Mouse (Mus musculus) midbrain, embryonic 12.5 days (tissue): ENCODE results near the gene Cpt1c. TPM values are rescaled to one million over a fixed set of nuclear protein-coding genes. Genes with fewer than 3 reads are reported as not detected.

Experiments
- ATAC-seq: fragments of 200-750 bp; cut with Nextera tagmentation; 2 replicates; pipeline ENCODE4 v1.8.0; 2017; ENCODE audit warnings: low read depth, moderate TSS enrichment, moderate library complexity; ENCODE audit not compliant: low FRiP score
- H3K27ac ChIP-seq: fragments of 300-500 bp; sonication (generic); replicated peaks from 2 replicates; pipeline ENCODE4 v1.5.1; 2016; ENCODE audit warnings: mild to moderate bottlenecking
- H3K27me3 ChIP-seq: fragments of 300-500 bp; sonication (generic); 2 replicates; pipeline ENCODE4 v1.6.1; 2016; ENCODE audit warnings: mild to moderate bottlenecking
- H3K36me3 ChIP-seq: fragments of 300-500 bp; sonication (generic); 2 replicates; pipeline ENCODE4 v1.6.1; 2016
- H3K4me1 ChIP-seq: fragments of 300-500 bp; sonication (generic); 2 replicates; pipeline ENCODE4 v1.6.1; 2016
- H3K4me2 ChIP-seq: fragments of 300-500 bp; sonication (generic); replicated peaks from 2 replicates; pipeline ENCODE4 v1.6.1; 2016; ENCODE audit warnings: mild to moderate bottlenecking, moderate library complexity
- H3K4me3 ChIP-seq: fragments of 300-500 bp; sonication (generic); 2 replicates; pipeline ENCODE4 v1.5.1; 2016; ENCODE audit warnings: mild to moderate bottlenecking
- H3K9ac ChIP-seq: fragments of 300-500 bp; sonication (generic); replicated peaks from 2 replicates; pipeline ENCODE4 v1.6.1; 2016; ENCODE audit warnings: mild to moderate bottlenecking, moderate library complexity
- H3K9me3 ChIP-seq: fragments of 300-500 bp; sonication (generic); 2 replicates; pipeline ENCODE4 v1.6.1; 2016; ENCODE audit warnings: mild to moderate bottlenecking
- WGBS: fragments of 180-500 bp; shearing (Covaris S2); methylation state at CpG from one replicate; pipeline ENCODE4 v1.1.7; 2016; 5-methylcytosine and 5-hydroxymethylcytosine counted together
- polyA plus RNA-seq: library from polyadenylated mRNA; unstranded; fragments of >200 nt; fragmentation: Nextera tagmentation; extraction: Ambion mirVana; gene quantifications from 2 replicates; pipeline ENCODE4 v1.2.1, GENCODE M21; 2016

Cpt1c gene
- polyA plus RNA-seq, 1 experiment from 2014 or later = 43.7 TPM

DNA sequence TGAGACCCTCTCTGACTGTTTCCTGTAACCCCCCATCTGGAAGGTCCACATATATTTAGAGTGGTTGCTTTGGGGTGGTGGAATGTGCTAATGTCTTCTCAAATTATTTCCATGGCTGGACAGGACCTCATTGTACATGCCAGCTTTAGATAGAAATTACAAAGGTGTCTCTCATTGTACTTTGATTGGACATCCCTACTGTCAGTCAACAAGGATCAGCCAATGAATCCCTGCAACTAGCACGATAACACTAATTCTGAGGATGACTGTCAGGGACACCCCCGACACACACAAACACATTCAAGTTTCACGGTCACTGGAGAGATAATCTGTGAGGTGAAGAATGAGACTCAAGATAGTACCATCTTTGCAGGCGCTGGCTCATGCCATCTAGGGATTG is 36.0 kb downstream of the Cpt1c start:
- no peaks in the 10 kb centered on the region for H3K4me1 ChIP-seq
- H3K9ac ChIP-seq = no peak overlapping the region
- no peaks in the 10 kb centered on the region for H3K36me3 ChIP-seq
- no peak overlapping the region for H3K27ac ChIP-seq
- WGBS = 93% methylated on average over 4 of the region's 4 CpGs
- 0 out of 2 replicates have a peak, but pooled peaks cover 5% of the 10 kb centered on the region for H3K9me3 ChIP-seq
- H3K4me2 ChIP-seq = no peak overlapping the region
- ATAC-seq = no peak
- H3K27me3 ChIP-seq = no peaks in the 10 kb centered on the region
- no peak overlapping the region for H3K4me3 ChIP-seq

DNA sequence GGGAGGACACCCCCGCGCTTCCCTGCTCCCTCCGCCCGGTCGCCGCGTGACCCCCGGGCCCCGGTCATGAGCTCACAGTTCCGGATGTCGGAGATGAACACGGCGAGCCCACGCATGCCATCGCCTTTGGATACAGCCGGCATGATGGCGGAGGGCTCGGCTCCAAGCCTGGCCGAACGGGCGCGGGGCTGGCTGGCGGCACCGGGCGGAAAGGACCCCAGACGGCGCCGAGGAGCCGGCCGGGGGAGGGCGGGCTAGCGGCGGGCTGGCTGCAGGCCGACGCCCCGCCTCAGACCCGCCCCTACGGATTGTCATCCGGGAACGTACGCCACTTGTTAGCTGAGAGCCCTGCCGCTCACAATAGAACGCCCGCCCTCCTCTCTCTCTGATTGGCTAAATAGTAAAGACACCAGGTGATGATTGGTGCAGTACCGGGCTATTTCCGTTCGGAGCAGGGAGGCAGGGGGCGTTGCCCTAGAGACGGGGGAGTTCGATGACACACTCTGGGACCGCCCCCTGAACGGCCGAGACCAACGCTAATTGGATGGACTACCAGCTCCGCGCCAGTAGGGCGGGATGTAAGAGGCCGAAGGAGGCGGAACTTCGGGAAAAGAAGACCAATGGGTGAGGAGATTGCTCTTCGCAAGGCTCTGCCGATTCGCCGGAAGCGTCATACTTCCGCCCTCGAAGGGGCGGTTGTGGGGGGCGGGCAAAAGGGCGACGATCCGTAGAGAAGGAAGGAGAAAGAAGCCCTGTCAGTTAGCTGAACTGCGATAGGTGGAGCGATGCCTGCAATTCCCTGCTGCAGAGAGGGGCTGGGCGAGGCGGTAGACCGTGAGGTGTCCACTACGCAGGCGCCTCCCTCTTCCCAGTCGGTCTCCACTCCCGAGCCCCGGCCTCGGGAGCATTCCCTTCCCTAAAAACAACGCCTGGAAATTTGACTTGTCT is 45.2 kb downstream of the Cpt1c start, which contains the start of gene Ap2a1:
Ap2a1 (minus strand) TSS at position 293 of the 948 bp plus-strand sequence.
- Histone ChIP-seq H3K36me3 (peaks cover 13% of the 10 kb centered on the region), H3K4me3 (peak within 1 kb of the TSS; percentile 91), H3K27ac (peak within 1 kb of the TSS; percentile 90), H3K27me3 (no peaks in the 10 kb centered on the region), H3K9ac (peak within 1 kb of the TSS; percentile 94), H3K9me3 (no peaks in the 10 kb centered on the region), H3K4me2 (peak within 1 kb of the TSS; percentile 86), H3K4me1 (peaks cover 21% of the 10 kb centered on the region)
- WGBS = under 1% methylated on average over 84 of the region's 84 CpGs
- ATAC-seq = peak; percentile 100

DNA sequence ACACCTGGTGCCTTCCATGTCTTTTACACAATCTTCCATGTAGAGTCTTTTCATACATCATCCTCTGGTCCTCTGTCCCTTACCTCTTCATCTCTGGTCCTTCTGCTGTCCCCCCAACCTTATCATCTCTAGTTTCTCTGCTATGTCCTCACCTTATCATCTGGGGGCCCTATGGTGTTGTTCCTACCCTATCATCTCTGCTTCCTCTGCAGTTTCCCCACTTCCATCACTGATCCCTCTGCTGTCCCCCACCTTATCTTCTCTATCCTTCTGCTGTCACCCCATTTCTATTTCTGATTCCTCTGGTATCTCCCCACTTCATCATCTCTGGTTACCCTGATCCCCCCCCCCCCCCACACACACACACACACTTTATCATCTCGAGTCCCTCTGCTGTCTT is 46.1 kb downstream of the Cpt1c start:
- Histone ChIP-seq H3K4me1 (peaks cover 21% of the 10 kb centered on the region), H3K9me3 (no peaks in the 10 kb centered on the region), H3K27me3 (no peaks in the 10 kb centered on the region), H3K36me3 (peaks cover 22% of the 10 kb centered on the region), H3K27ac (peak overlapping the region; percentile 76; the same call in 1 of the 2 replicates), H3K4me2 (peak overlapping the region; percentile 86), H3K9ac (peak overlapping the region; percentile 94), H3K4me3 (peak overlapping the region; percentile 91)
- ATAC-seq = no peak
- WGBS = 0% methylated on average over 1 of the region's 1 CpGs

DNA sequence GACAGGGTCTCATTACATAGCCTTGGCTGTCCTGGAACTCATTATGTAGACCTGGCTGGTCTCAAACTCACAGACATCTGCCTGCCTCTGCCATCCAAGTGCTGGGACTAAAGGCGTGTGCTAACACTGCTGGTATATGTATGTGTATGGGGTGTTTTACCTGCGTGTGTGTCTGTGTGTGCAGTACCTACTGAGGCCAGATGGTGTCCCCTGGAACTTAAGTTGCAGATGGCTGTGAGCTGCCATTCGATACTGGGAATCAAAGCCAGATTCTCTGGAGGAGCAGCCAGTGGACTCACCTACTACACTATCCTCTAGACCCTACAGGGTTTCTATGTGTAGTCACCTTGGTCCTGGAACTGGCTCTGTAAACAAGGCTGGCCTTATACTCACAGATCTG is 49.2 kb downstream of the Cpt1c start:
- Histone ChIP-seq H3K4me1 (peaks cover 20% of the 10 kb centered on the region), H3K27me3 (no peaks in the 10 kb centered on the region), H3K36me3 (peaks cover 39% of the 10 kb centered on the region), H3K9me3 (no peaks in the 10 kb centered on the region), H3K4me2 (no peak overlapping the region), H3K27ac (no peak overlapping the region), H3K4me3 (no peak overlapping the region), H3K9ac (no peak overlapping the region)
- ATAC-seq = no peak
- 74% methylated on average over 3 of the region's 3 CpGs for WGBS

DNA sequence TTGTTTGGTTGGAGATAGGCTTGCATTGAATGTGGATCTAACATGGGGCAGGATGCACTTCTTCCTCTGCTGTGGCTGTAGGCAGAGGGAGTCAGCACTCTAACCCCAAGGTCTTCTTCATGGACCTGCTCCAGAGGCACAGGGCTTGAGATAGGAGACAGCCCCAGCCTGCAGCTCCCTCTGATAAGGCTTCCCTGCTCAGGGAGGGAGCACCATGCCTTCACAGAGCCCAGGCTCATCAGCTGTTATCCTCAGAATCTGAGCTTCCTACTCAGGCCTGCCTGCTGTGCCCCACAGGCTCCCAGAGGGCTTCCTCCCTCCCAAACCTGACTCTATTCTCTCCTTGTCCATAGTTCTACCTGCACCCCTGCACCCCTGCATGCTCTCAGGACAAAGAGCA is 52.1 kb downstream of the Cpt1c start:
- H3K4me1 ChIP-seq = peaks cover 4% of the 10 kb centered on the region
- no peak for ATAC-seq
- no peak overlapping the region for H3K4me3 ChIP-seq
- H3K9ac ChIP-seq = no peak overlapping the region
- H3K27ac ChIP-seq = no peak overlapping the region
- H3K4me2 ChIP-seq = no peak overlapping the region
- peaks cover 45% of the 10 kb centered on the region for H3K36me3 ChIP-seq
- H3K9me3 ChIP-seq = no peaks in the 10 kb centered on the region
- no peaks in the 10 kb centered on the region for H3K27me3 ChIP-seq

DNA sequence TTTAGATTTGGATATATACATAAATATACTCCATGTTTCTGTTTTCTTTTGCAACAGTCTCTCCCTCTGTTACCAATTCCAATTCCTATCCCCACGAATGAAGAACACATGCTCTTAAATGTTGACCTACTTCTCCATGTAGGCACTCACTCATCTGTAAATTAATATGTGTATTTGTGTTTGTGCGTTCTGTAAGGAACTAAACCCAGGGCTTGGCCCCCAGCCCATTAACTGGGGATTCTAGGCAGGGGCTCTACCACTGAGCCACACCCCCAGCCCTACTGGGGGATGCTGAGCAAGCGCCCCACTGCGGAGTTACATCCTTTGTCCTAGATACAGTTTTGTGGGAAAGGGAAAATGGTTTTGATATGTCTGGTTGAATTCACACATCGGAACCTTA is 55.5 kb downstream of the Cpt1c start:
- Histone ChIP-seq H3K9ac (no peak overlapping the region), H3K27ac (no peak overlapping the region), H3K4me2 (no peak overlapping the region), H3K36me3 (peaks cover 55% of the 10 kb centered on the region), H3K27me3 (no peaks in the 10 kb centered on the region), H3K4me3 (no peak overlapping the region), H3K4me1 (no peaks in the 10 kb centered on the region; the same call in 1 of the 2 replicates), H3K9me3 (no peaks in the 10 kb centered on the region)
- WGBS = 91% methylated on average over 5 of the region's 5 CpGs
- no peak for ATAC-seq

DNA sequence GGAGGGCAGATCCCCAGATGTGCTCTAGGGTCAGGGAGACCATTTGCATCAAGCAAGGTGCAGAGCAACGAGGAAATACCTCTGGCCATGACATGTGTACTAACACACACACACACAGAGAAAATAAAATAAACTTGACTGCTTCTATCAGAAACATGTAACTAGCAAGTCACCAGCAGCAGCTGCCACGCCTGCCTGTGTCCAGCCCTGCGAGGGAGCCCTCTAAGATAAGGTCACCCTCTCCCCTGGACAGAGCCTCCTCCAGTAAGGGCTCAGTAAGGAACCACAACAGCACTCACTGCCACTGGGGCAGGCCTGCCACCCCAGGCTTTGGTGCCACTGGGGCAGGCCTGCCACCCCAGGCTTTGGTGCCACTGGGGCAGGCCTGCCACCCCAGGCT is 56.4 kb downstream of the Cpt1c start:
- ATAC-seq = no peak
- Histone ChIP-seq H3K36me3 (peaks cover 56% of the 10 kb centered on the region), H3K4me2 (no peak overlapping the region), H3K9me3 (no peaks in the 10 kb centered on the region), H3K27ac (no peak overlapping the region), H3K4me1 (no peaks in the 10 kb centered on the region; the same call in 1 of the 2 replicates), H3K9ac (no peak overlapping the region), H3K27me3 (no peaks in the 10 kb centered on the region), H3K4me3 (no peak overlapping the region)
- 94% methylated on average over 3 of the region's 3 CpGs for WGBS

DNA sequence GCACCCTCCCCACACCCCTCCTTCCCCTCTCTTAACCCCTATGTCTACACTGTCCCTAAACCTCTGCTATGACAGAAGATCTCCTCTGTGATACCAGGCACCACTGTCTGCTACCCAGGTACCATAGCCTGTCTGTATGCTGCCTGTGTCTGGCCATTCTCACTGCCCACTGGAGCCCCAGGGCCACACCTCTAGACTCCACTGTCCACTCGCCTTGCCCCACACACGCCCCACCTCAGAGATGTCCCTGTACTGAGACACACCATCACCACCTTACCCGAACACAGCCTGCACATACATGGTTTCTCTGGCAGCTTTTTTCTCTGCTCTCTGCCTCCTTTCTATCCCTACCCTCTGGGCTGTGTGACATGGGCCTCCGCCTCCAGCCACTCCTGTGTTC is 57.8 kb downstream of the Cpt1c start:
- no peaks in the 10 kb centered on the region; the same call in 1 of the 2 replicates for H3K4me1 ChIP-seq
- 91% methylated on average over 4 of the region's 4 CpGs for WGBS
- no peak overlapping the region for H3K4me2 ChIP-seq
- no peaks in the 10 kb centered on the region for H3K27me3 ChIP-seq
- no peak overlapping the region for H3K4me3 ChIP-seq
- H3K27ac ChIP-seq = no peak overlapping the region
- ATAC-seq = no peak
- H3K36me3 ChIP-seq = peaks cover 59% of the 10 kb centered on the region
- no peaks in the 10 kb centered on the region for H3K9me3 ChIP-seq
- no peak overlapping the region for H3K9ac ChIP-seq

DNA sequence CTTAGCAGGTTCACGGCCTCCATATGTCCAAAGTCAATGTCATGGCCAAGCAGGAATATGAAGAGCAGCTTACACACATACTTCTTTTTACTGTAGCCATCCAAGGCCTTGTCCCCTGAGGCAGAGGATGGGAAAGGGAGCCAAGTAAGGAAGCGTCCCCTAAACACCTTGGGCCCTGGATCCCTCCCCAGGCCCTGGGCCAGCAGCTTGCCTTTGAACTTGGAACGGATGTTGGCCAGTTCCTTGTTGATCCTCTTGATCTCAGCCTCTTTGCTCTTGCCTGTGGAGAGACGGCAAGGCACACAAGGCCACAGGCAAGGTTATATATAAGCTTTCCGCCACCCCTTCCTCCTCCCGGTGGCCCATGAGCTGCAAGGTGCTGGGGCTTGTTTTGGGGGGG is 58.5 kb downstream of the Cpt1c start:
- H3K36me3 ChIP-seq = peaks cover 62% of the 10 kb centered on the region
- H3K9ac ChIP-seq = no peak overlapping the region
- H3K27me3 ChIP-seq = no peaks in the 10 kb centered on the region
- no peaks in the 10 kb centered on the region; the same call in 1 of the 2 replicates for H3K4me1 ChIP-seq
- no peak for ATAC-seq
- no peak overlapping the region for H3K4me2 ChIP-seq
- H3K4me3 ChIP-seq = no peak overlapping the region
- H3K9me3 ChIP-seq = no peaks in the 10 kb centered on the region
- no peak overlapping the region for H3K27ac ChIP-seq
- 86% methylated on average over 6 of the region's 6 CpGs for WGBS

DNA sequence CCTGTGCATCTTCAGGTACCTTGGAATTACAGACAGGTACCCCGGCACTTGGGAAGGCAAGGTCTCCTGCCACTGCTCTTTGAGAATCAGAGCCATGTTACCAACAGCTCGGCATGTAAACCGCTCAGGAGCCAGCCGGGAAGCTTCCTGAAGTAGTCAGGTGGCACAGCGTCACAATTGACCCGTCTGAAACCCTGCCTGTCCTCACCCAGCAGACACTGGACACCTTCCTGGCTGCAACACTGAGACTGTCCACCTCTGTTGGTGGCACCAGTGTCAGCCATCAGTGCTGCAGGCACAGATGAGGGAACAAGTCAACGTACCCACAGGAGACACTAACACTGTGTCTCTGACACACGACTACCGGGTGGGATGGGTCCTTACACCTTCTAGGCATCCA is 59.3 kb downstream of the Cpt1c start:
- Histone ChIP-seq H3K9ac (no peak overlapping the region), H3K4me2 (no peak overlapping the region), H3K36me3 (peaks cover 70% of the 10 kb centered on the region), H3K27ac (no peak overlapping the region), H3K27me3 (no peaks in the 10 kb centered on the region), H3K9me3 (no peaks in the 10 kb centered on the region), H3K4me1 (no peaks in the 10 kb centered on the region; the same call in 1 of the 2 replicates), H3K4me3 (no peak overlapping the region)
- ATAC-seq = no peak
- WGBS = 95% methylated on average over 9 of the region's 9 CpGs

DNA sequence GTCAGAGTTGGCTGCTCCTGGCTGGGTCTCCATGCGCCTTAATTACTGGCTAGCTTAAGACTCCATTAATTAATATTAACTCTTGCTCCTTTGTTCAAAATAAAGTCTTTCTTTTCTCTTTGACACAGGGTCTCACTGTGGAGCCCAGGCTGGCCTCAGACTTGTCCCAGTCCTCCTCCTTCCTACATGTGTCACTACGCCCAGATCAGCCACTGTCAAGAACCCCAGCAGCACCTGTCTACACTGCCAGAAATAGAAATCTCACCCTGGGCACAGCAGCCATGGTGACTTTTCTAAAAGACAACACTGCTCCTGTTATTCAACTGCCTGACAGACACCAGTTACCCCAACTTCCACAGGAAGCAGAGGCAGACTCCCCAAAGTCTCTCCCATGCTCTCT is 60.3 kb downstream of the Cpt1c start:
- ATAC-seq = no peak
- H3K27ac ChIP-seq = no peak overlapping the region
- H3K36me3 ChIP-seq = peaks cover 74% of the 10 kb centered on the region
- H3K9me3 ChIP-seq = no peaks in the 10 kb centered on the region
- 93% methylated on average over 2 of the region's 2 CpGs for WGBS
- no peaks in the 10 kb centered on the region; the same call in 1 of the 2 replicates for H3K4me1 ChIP-seq
- no peak overlapping the region for H3K4me3 ChIP-seq
- no peak overlapping the region for H3K4me2 ChIP-seq
- no peak overlapping the region for H3K9ac ChIP-seq
- H3K27me3 ChIP-seq = no peaks in the 10 kb centered on the region
